Mouse (Mus musculus): ENCODE results near the gene Als2. TPM values are rescaled to one million over a fixed set of nuclear protein-coding genes. Genes with fewer than 3 reads are reported as not detected.

Als2 gene
- total RNA-seq, 2 experiments from 2014 or later, result 6.4 to 8.8 TPM

DNA sequence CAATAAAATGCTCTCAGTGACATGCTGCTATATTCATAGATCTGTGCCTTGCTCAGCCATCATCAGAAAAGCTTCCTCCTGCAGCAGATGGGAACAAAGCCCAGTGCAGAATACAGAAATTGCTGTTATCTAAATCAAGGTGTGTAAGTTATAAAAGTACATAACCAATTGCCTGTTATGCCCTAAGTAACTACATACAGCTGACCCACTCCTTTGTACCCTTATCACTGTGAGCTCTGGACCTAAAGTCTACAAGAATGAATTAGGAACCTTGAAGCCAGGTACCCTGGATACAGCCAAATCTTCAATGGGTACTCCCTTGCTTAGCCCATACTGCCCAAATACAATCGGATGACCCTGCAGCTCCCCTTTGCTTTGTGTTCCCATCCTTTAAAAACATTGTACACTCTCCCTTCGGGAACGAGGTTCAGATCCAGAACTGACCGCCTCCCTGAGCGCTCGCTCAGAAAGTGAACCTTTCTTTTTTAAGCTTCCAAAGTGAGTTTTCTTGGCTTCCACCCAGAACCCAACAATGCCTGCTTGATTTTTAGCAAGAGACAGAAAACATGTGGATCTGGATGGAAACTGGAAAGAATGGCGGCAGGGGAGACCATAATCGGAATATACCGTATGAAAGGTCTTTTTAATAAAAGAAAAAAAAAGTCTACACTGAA, 70.7 kb downstream of the Als2 start:
- ATAC-seq (replicated peaks; ENCODE audit: poor library complexity), result no peak

DNA sequence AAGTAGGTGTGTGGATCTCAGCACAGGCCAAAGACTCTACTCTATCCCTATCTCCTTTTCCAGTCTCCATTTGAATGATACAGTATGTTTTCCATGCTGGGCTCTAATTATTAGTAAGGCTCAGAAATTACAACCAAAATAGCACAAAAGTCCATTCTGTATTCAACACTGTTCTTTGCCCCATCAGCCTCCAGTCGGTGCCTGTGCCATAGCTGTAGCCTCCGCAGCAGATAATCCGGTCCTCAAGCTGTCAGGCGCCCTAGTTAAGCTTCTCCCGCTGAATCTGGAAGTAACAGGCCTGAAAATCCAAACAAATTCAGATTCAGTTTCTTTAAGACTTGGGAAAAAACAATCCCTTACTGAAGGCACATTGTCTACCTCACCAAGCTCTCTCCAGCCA, 73.1 kb downstream of the Als2 start:
- no peak for ATAC-seq (replicated peaks; ENCODE audit: poor library complexity)

GRCm38 (mm10) chr1:59163030-59163461, 74.0 kb downstream of the Als2 start, which contains the start of gene Mpp4:
Gene Mpp4, minus strand, starts transcription at chr1:59163389.
- ATAC-seq (replicated peaks; ENCODE audit: poor library complexity), result peak; percentile 90

- no peak for ATAC-seq (replicated peaks; ENCODE audit: poor library complexity)
These were observed 74.6 kb downstream of the Als2 start for GRCm38 (mm10) chr1:59162309-59163024.

DNA sequence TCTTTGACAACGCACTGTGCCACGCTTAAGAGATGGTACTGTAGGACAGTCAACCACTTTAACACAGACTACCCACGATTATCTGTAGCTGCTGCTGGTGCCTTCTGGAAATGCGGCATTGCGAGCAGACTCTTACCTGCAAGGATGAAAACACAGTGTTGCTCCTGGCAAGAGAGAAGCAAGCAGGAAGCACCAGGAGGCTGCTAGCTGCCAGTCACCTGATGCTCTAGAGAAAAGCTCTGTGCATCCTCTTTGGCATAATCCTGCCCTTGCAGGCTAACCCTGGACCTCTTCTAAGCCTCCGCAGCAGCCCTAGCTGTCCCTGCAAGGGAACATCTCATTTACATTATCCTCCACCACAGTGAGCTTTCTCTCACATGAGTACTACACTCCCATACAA, 75.6 kb downstream of the Als2 start:
- ATAC-seq (replicated peaks; ENCODE audit: poor library complexity), result no peak

GRCm38 (mm10) chr1:59160871-59161270, 76.2 kb downstream of the Als2 start:
- no peak for ATAC-seq (replicated peaks; ENCODE audit: poor library complexity)

GRCm38 (mm10) chr1:59159136-59159535, 77.9 kb downstream of the Als2 start:
- ATAC-seq (replicated peaks; ENCODE audit: poor library complexity), result no peak

DNA sequence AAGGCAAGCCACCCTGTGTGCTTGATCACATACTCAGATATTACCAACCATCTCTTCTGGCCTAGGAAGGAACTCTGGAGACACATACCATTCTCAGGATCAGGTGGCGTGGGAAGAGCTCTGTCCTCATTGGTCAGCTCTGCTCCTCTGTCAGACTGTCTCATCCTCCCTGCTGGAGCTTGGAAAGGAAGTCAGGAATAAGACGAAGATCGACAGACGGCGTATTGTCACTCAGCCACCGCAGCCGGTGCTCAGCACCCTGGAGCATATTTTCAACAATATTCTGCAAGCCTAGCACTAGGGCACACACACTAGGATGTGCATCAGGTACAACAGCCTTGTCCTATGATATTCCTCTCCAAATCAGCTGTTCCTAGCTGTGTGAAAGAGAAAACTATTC, 78.5 kb downstream of the Als2 start:
- no peak for ATAC-seq (replicated peaks; ENCODE audit: poor library complexity)

DNA sequence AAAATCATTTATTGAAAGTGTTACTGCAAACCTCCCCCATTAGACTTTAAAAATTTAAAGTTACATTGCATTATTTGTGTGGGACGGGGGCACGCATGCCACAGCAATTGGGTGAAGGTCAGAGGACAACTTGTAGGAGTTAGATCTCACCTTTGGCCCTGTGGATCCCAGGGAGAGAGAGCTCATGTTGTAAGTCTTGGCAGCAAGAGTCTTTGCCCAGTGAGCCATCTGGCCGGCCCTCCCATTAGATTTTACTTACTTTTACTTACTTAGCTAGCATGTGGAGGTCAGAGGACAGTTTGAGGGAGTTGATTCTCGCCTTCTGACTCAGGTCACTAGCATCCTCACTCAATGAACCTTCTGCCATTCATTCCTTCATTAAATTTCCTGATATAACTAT, 79.2 kb downstream of the Als2 start:
- no peak for ATAC-seq (replicated peaks; ENCODE audit: poor library complexity)

DNA sequence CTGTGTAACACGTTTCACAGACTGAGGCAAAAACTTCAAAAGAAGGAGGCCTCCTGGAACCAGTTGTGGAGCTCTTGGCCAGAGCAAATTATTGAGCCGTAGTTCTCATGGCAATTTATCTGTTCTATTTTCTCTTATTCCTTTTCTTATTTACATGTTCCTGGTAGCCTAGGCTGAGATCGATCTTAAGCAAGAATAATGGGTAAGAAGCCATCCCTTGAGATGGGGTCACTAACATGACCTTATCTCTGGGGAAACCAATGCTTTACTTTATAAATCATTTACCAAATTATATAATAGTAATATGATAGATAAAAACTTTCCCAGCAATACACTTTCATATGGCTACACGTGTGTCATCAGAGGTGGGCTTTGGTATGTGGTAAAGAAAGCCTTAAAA, 84.7 kb downstream of the Als2 start:
- no peak for ATAC-seq (replicated peaks; ENCODE audit: poor library complexity)

GRCm38 (mm10) chr1:59150542-59150941, 86.5 kb downstream of the Als2 start:
- ATAC-seq (replicated peaks; ENCODE audit: poor library complexity), result no peak

DNA sequence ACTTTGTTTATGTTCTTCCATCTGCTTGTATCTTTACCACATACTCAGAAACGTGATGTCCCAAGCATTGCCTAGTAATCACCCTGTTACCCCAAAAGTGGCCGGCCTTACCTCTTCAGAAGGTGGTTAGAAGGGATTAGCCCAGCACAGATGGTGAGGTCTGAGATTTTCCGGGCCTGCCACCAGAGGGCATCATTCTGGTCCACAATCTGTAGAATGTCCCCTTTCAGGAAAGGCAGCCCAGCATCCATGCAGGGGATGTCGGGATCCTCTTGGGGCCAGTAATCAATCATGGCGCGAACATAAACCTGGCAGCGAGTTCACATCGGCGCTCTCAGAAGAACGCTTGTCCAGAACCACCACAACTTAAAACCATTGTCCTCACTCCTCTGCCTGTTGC, 92.5 kb downstream of the Als2 start:
- peak; percentile 64 for ATAC-seq (replicated peaks; ENCODE audit: poor library complexity)

- ATAC-seq (replicated peaks; ENCODE audit: poor library complexity), result peak; percentile 90
These were observed 94.2 kb downstream of the Als2 start for GRCm38 (mm10) chr1:59142809-59143208.

- ATAC-seq (replicated peaks; ENCODE audit: poor library complexity), result no peak
These were observed 102.6 kb downstream of the Als2 start for GRCm38 (mm10) chr1:59134419-59134818.

DNA sequence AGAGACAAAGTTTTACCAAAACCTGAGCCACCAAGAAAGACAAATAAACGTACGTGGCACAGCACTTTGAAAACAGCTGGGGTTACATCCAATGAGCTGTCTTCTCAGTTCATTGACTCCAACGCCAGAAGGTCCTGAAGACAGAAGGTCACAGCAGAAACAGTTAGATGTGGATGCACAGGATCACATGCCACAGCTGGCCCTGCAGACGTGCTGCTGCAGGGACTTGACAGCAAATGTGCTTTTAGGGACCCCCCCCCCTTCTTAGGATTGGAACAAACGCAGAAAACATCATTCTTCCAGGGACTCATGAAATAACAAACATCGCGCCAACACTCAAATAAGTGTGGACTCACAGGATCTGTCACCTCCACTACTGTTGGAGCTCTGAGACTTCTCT, 108.2 kb downstream of the Als2 start:
- ATAC-seq (replicated peaks; ENCODE audit: poor library complexity), result no peak

- no peak for ATAC-seq (replicated peaks; ENCODE audit: poor library complexity)
These were observed 111.5 kb downstream of the Als2 start for GRCm38 (mm10) chr1:59125558-59125957.

- peak; percentile 95 for ATAC-seq (replicated peaks; ENCODE audit: poor library complexity)
These were observed 117.1 kb downstream of the Als2 start, which contains the start of gene Tmem237 for GRCm38 (mm10) chr1:59119720-59120457. Gene Tmem237, minus strand, starts transcription at chr1:59120408.

Other genes with a start within 250 kb of the Als2 start
- gene C2cd6, start 142.3 kb downstream of the Als2 start, total RNA-seq (2015), result not detected in 2 replicates
- gene C2cd6, start 142.3 kb downstream of the Als2 start, total RNA-seq (2017), result not detected in 2 replicates
- gene Tmem237, start 116.8 kb downstream of the Als2 start, total RNA-seq (2015), result 6.2 and 9.2 TPM in 2 replicates
- 10.0 and 16.9 TPM in 2 replicates for gene Tmem237, start 116.8 kb downstream of the Als2 start, total RNA-seq (2017)
- gene Mpp4, start 73.8 kb downstream of the Als2 start, total RNA-seq (2015), result 0.68 and 1.2 TPM in 2 replicates
- gene Mpp4, start 73.8 kb downstream of the Als2 start, total RNA-seq (2017), result 0.42 and 1.0 TPM in 2 replicates
- not detected in 2 replicates for gene Cdk15, start 19.7 kb upstream of the Als2 start, total RNA-seq (2015)
- not detected in 2 replicates for gene Cdk15, start 19.7 kb upstream of the Als2 start, total RNA-seq (2017)
- gene Fzd7, start 245.2 kb upstream of the Als2 start, total RNA-seq (2015), result 6.7 and 7.5 TPM in 2 replicates
- gene Fzd7, start 245.2 kb upstream of the Als2 start, total RNA-seq (2017), result 4.2 and 7.0 TPM in 2 replicates